Mouse (Mus musculus): ENCODE measurements around the gene Pdzd2. TPM values are rescaled to one million over a fixed set of nuclear protein-coding genes. Genes with fewer than 3 reads are reported as not detected.
A peak's percentile ranks its signal among the peaks of the same experiment; 100 is the strongest.

The Pdzd2 gene
- polyA plus RNA-seq, 1 experiment: 1.7 TPM

- Histone ChIP-seq H3K36me3 (ENCODE audit: control insufficient read depth, insufficient read depth, low read length) (no peaks in the 10 kb centered on the region), H3K4me1 (ENCODE audit: control insufficient read depth, insufficient read depth, insufficient read length) (no peaks in the 10 kb centered on the region), H3K4me3 (ENCODE audit: extremely low read depth, insufficient read depth, insufficient read length) (no peak overlapping the region), H3K27me3 (ENCODE audit: control insufficient read depth, insufficient read depth, low read length) (no peaks in the 10 kb centered on the region), H3K27ac (ENCODE audit: insufficient read depth, low read length) (no peak overlapping the region)
- no peak for DNase-seq (ENCODE audit: low read depth in 1 of 2, low spot score in 2 of 2)
- WGBS: 85% methylated on average over 11 of the region's 11 CpGs
- no peak for TF ChIP-seq POLR2A (IDR thresholded peaks at IDR 0.05; ENCODE audit: low read depth, low read length)
- TF ChIP-seq CTCF (IDR thresholded peaks at IDR 0.05; ENCODE audit: extremely low read depth, insufficient read depth, insufficient read length, insufficient replicate concordance): no peak
These were observed 181.9 kb downstream of the Pdzd2 start for GRCm38 (mm10) chr15:12557663-12558436.

- Histone ChIP-seq H3K36me3 (ENCODE audit: control insufficient read depth, insufficient read depth, low read length) (no peaks in the 10 kb centered on the region), H3K27me3 (ENCODE audit: control insufficient read depth, insufficient read depth, low read length) (0 out of 2 replicates have a peak, but pooled peaks cover 2% of the 10 kb centered on the region), H3K27ac (ENCODE audit: insufficient read depth, low read length) (no peak overlapping the region), H3K4me1 (ENCODE audit: control insufficient read depth, insufficient read depth, insufficient read length) (peaks cover 6% of the 10 kb centered on the region), H3K4me3 (ENCODE audit: extremely low read depth, insufficient read depth, insufficient read length) (no peak overlapping the region)
- DNase-seq (ENCODE audit: low read depth in 1 of 2, low spot score in 2 of 2): no peak
- TF ChIP-seq POLR2A (IDR thresholded peaks at IDR 0.05; ENCODE audit: low read depth, low read length) (no peak), CTCF (IDR thresholded peaks at IDR 0.05; ENCODE audit: extremely low read depth, insufficient read depth, insufficient read length, insufficient replicate concordance) (no peak)
- WGBS: 90% methylated on average over 3 of the region's 3 CpGs
These were observed 186.5 kb downstream of the Pdzd2 start for GRCm38 (mm10) chr15:12553211-12553610.

GRCm38 (mm10) chr15:12550919-12551318 lies 188.8 kb downstream of the Pdzd2 start:
- peaks cover 6% of the 10 kb centered on the region for H3K4me1 ChIP-seq (ENCODE audit: control insufficient read depth, insufficient read depth, insufficient read length)
- no peaks in the 10 kb centered on the region for H3K36me3 ChIP-seq (ENCODE audit: control insufficient read depth, insufficient read depth, low read length)
- no peak for TF ChIP-seq POLR2A (IDR thresholded peaks at IDR 0.05; ENCODE audit: low read depth, low read length)
- TF ChIP-seq CTCF (IDR thresholded peaks at IDR 0.05; ENCODE audit: extremely low read depth, insufficient read depth, insufficient read length, insufficient replicate concordance): no peak
- no peak overlapping the region for H3K4me3 ChIP-seq (ENCODE audit: extremely low read depth, insufficient read depth, insufficient read length)
- no peak for DNase-seq (ENCODE audit: low read depth in 1 of 2, low spot score in 2 of 2)
- 67% methylated on average over 3 of the region's 3 CpGs for WGBS
- 0 out of 2 replicates have a peak, but pooled peaks cover 2% of the 10 kb centered on the region for H3K27me3 ChIP-seq (ENCODE audit: control insufficient read depth, insufficient read depth, low read length)
- H3K27ac ChIP-seq (ENCODE audit: insufficient read depth, low read length): no peak overlapping the region

GRCm38 (mm10) chr15:12550376-12550775 lies 189.3 kb downstream of the Pdzd2 start:
- H3K4me3 ChIP-seq (ENCODE audit: extremely low read depth, insufficient read depth, insufficient read length): no peak overlapping the region
- 73% methylated on average over 9 of the region's 9 CpGs for WGBS
- no peaks in the 10 kb centered on the region for H3K36me3 ChIP-seq (ENCODE audit: control insufficient read depth, insufficient read depth, low read length)
- TF ChIP-seq POLR2A (IDR thresholded peaks at IDR 0.05; ENCODE audit: low read depth, low read length) (no peak), CTCF (IDR thresholded peaks at IDR 0.05; ENCODE audit: extremely low read depth, insufficient read depth, insufficient read length, insufficient replicate concordance) (no peak)
- H3K27ac ChIP-seq (ENCODE audit: insufficient read depth, low read length): no peak overlapping the region
- DNase-seq (ENCODE audit: low read depth in 1 of 2, low spot score in 2 of 2): no peak
- 0 out of 2 replicates have a peak, but pooled peaks cover 2% of the 10 kb centered on the region for H3K27me3 ChIP-seq (ENCODE audit: control insufficient read depth, insufficient read depth, low read length)
- peaks cover 6% of the 10 kb centered on the region for H3K4me1 ChIP-seq (ENCODE audit: control insufficient read depth, insufficient read depth, insufficient read length)

- TF ChIP-seq POLR2A (IDR thresholded peaks at IDR 0.05; ENCODE audit: low read depth, low read length): no peak
- no peak for TF ChIP-seq CTCF (IDR thresholded peaks at IDR 0.05; ENCODE audit: extremely low read depth, insufficient read depth, insufficient read length, insufficient replicate concordance)
- Histone ChIP-seq H3K27me3 (ENCODE audit: control insufficient read depth, insufficient read depth, low read length) (0 out of 2 replicates have a peak, but pooled peaks cover 2% of the 10 kb centered on the region), H3K4me3 (ENCODE audit: extremely low read depth, insufficient read depth, insufficient read length) (peak overlapping the region; percentile 52; the same call in 1 of the 2 replicates), H3K36me3 (ENCODE audit: control insufficient read depth, insufficient read depth, low read length) (no peaks in the 10 kb centered on the region), H3K4me1 (ENCODE audit: control insufficient read depth, insufficient read depth, insufficient read length) (peaks cover 6% of the 10 kb centered on the region), H3K27ac (ENCODE audit: insufficient read depth, low read length) (no peak overlapping the region)
- peak in 1 of 2 experiments; percentile 9 for DNase-seq (ENCODE audit: low read depth in 1 of 2, low spot score in 2 of 2)
- 3% methylated on average over 13 of the region's 13 CpGs for WGBS
These were observed 189.8 kb downstream of the Pdzd2 start for GRCm38 (mm10) chr15:12549919-12550305.

GRCm38 (mm10) chr15:12549271-12549918 lies 190.3 kb downstream of the Pdzd2 start:
- WGBS: 2% methylated on average over 28 of the region's 28 CpGs
- DNase-seq (ENCODE audit: low read depth in 1 of 2, low spot score in 2 of 2): no peak
- H3K27me3 ChIP-seq (ENCODE audit: control insufficient read depth, insufficient read depth, low read length): 0 out of 2 replicates have a peak, but pooled peaks cover 2% of the 10 kb centered on the region
- no peak for TF ChIP-seq POLR2A (IDR thresholded peaks at IDR 0.05; ENCODE audit: low read depth, low read length)
- no peak for TF ChIP-seq CTCF (IDR thresholded peaks at IDR 0.05; ENCODE audit: extremely low read depth, insufficient read depth, insufficient read length, insufficient replicate concordance)
- H3K4me1 ChIP-seq (ENCODE audit: control insufficient read depth, insufficient read depth, insufficient read length): peaks cover 6% of the 10 kb centered on the region
- peak overlapping the region; percentile 52 for H3K4me3 ChIP-seq (ENCODE audit: extremely low read depth, insufficient read depth, insufficient read length)
- no peak overlapping the region for H3K27ac ChIP-seq (ENCODE audit: insufficient read depth, low read length)
- H3K36me3 ChIP-seq (ENCODE audit: control insufficient read depth, insufficient read depth, low read length): no peaks in the 10 kb centered on the region

All from spleen, adult 2 months (tissue).